Mouse (Mus musculus) myocyte (in vitro differentiated cells): ENCODE results near the gene Fah.
A peak's percentile ranks its signal among the peaks of the same experiment; 100 is the strongest.

Source experiments
- E2F4 ChIP-seq: IDR thresholded peaks from one replicate; pipeline ENCODE4 v1.6.1; 2011; ENCODE audit warnings: mild to moderate bottlenecking, control low read depth, moderate library complexity; ENCODE audit not compliant: insufficient read depth
- MAX ChIP-seq: IDR thresholded peaks from one replicate; pipeline ENCODE4 v1.6.1; 2011; ENCODE audit warnings: low read depth, mild to moderate bottlenecking, control low read depth
- POLR2A ChIP-seq: IDR thresholded peaks from one replicate; pipeline ENCODE4 v1.6.1; 2011; ENCODE audit warnings: low read depth, mild to moderate bottlenecking, control low read depth, moderate library complexity; ENCODE audit not compliant: insufficient read length

DNA sequence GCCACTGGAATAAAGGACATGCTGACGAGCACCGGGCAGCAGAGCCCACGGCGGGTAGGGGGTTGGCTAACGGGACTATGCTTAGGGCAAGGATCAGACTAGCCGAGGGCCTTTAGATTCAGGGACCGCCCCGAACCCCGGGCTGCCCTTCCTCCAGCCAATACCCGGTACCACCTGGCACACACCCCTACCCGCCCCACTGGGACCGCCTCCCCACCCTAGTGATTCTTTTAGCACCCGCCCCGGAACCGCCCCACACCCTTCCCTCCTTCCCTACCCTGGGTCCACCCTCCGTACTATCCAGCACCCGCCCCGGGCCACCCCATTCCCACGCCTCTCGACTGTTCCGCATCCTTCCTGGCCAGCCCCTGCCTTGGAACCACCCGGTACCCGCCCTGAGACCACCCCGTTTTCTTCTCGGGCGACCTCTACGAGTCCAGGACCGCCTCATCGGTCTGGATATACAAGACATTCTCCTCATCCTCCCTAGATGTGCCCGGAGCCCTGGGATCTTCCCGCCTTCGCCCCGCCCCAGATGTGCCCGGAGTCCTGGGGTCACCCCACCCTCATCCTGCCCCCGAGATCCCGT lies 724 bp downstream of the Fah start:
- TF ChIP-seq POLR2A (peak; percentile 39), E2F4 (no peak), MAX (no peak)
